Mouse (Mus musculus): Measurements from ENCODE around the gene Mtx2. TPM values are rescaled to one million over a fixed set of nuclear protein-coding genes. Genes with fewer than 3 reads are reported as not detected.

Mtx2 gene
- 122 and 125 TPM in 2 replicates for polyA plus RNA-seq (2014; fragmentation: Nextera tagmentation; extraction: Ambion mirVana)

- peak within 1 kb of the TSS; percentile 99 for H3K4me3 ChIP-seq (ENCODE audit: low read depth, low read length)
- DNase-seq: peak; percentile 91
- H3K4me1 ChIP-seq (ENCODE audit: insufficient read depth): no peaks in the 10 kb centered on the region
- H3K36me3 ChIP-seq (ENCODE audit: insufficient read depth): no peaks in the 10 kb centered on the region
- 0 out of 2 replicates have a peak, but pooled peaks cover 5% of the 10 kb centered on the region for H3K27me3 ChIP-seq (ENCODE audit: insufficient read depth, low read length)
- H3K4me2 ChIP-seq: peak within 1 kb of the TSS; percentile 80
- peak; percentile 96 for ATAC-seq (ENCODE audit: insufficient read depth)
- no peak for TF ChIP-seq CTCF (IDR thresholded peaks at IDR 0.05; ENCODE audit: low read depth)
- H3K9ac ChIP-seq: peak within 1 kb of the TSS; percentile 95
- H3K27ac ChIP-seq (ENCODE audit: low read depth): peak within 1 kb of the TSS; percentile 93
- under 1% methylated on average over 74 of the region's 74 CpGs for WGBS
- H3K9me3 ChIP-seq (ENCODE audit: low read depth, low read length): no peaks in the 10 kb centered on the region
These were observed at the start of gene Mtx2 for GRCm38 (mm10) chr2:74825730-74826430. Mtx2 (plus strand) TSS chr2:74825803.

GRCm38 (mm10) chr2:74777536-74778275 lies 47.9 kb upstream of the Mtx2 start:
- peak; percentile 58 for DNase-seq
- Histone ChIP-seq H3K9ac (no peak overlapping the region), H3K4me3 (ENCODE audit: low read depth, low read length) (no peak overlapping the region), H3K4me2 (no peak overlapping the region), H3K27ac (ENCODE audit: low read depth) (no peak overlapping the region), H3K27me3 (ENCODE audit: insufficient read depth, low read length) (no peaks in the 10 kb centered on the region), H3K4me1 (ENCODE audit: insufficient read depth) (no peaks in the 10 kb centered on the region), H3K9me3 (ENCODE audit: low read depth, low read length) (no peaks in the 10 kb centered on the region), H3K36me3 (ENCODE audit: insufficient read depth) (no peaks in the 10 kb centered on the region)
- WGBS: 66% methylated on average over 13 of the region's 13 CpGs
- ATAC-seq (ENCODE audit: insufficient read depth): no peak
- no peak for TF ChIP-seq CTCF (IDR thresholded peaks at IDR 0.05; ENCODE audit: low read depth)

- no peak for TF ChIP-seq CTCF (IDR thresholded peaks at IDR 0.05; ENCODE audit: low read depth)
- Histone ChIP-seq H3K36me3 (ENCODE audit: insufficient read depth) (no peaks in the 10 kb centered on the region), H3K27ac (ENCODE audit: low read depth) (no peak overlapping the region), H3K9me3 (ENCODE audit: low read depth, low read length) (no peaks in the 10 kb centered on the region), H3K27me3 (ENCODE audit: insufficient read depth, low read length) (no peaks in the 10 kb centered on the region), H3K4me1 (ENCODE audit: insufficient read depth) (no peaks in the 10 kb centered on the region), H3K9ac (no peak overlapping the region), H3K4me3 (ENCODE audit: low read depth, low read length) (no peak overlapping the region), H3K4me2 (no peak overlapping the region)
- DNase-seq (no peak), ATAC-seq (ENCODE audit: insufficient read depth) (no peak)
- 85% methylated on average over 5 of the region's 5 CpGs for WGBS
These were observed 44.2 kb upstream of the Mtx2 start for GRCm38 (mm10) chr2:74781386-74781785.

GRCm38 (mm10) chr2:74795531-74795930 lies 30.1 kb upstream of the Mtx2 start:
- DNase-seq: peak; percentile 51
- no peaks in the 10 kb centered on the region for H3K9me3 ChIP-seq (ENCODE audit: low read depth, low read length)
- no peak for ATAC-seq (ENCODE audit: insufficient read depth)
- H3K9ac ChIP-seq: no peak overlapping the region
- H3K36me3 ChIP-seq (ENCODE audit: insufficient read depth): no peaks in the 10 kb centered on the region
- H3K27ac ChIP-seq (ENCODE audit: low read depth): no peak overlapping the region
- no peaks in the 10 kb centered on the region for H3K27me3 ChIP-seq (ENCODE audit: insufficient read depth, low read length)
- H3K4me3 ChIP-seq (ENCODE audit: low read depth, low read length): no peak overlapping the region
- no peak for TF ChIP-seq CTCF (IDR thresholded peaks at IDR 0.05; ENCODE audit: low read depth)
- no peak overlapping the region for H3K4me2 ChIP-seq
- WGBS: 23% methylated on average over 7 of the region's 7 CpGs
- H3K4me1 ChIP-seq (ENCODE audit: insufficient read depth): no peaks in the 10 kb centered on the region

GRCm38 (mm10) chr2:74808431-74808830 lies 17.2 kb upstream of the Mtx2 start:
- no peak overlapping the region for H3K4me3 ChIP-seq (ENCODE audit: low read depth, low read length)
- no peaks in the 10 kb centered on the region for H3K36me3 ChIP-seq (ENCODE audit: insufficient read depth)
- no peaks in the 10 kb centered on the region; the same call in 1 of the 2 replicates for H3K9me3 ChIP-seq (ENCODE audit: low read depth, low read length)
- ATAC-seq (ENCODE audit: insufficient read depth) (no peak), DNase-seq (peak; percentile 72)
- no peak overlapping the region for H3K27ac ChIP-seq (ENCODE audit: low read depth)
- H3K4me2 ChIP-seq: no peak overlapping the region
- no peaks in the 10 kb centered on the region for H3K27me3 ChIP-seq (ENCODE audit: insufficient read depth, low read length)
- H3K4me1 ChIP-seq (ENCODE audit: insufficient read depth): no peaks in the 10 kb centered on the region
- no peak overlapping the region for H3K9ac ChIP-seq
- no peak for TF ChIP-seq CTCF (IDR thresholded peaks at IDR 0.05; ENCODE audit: low read depth)
- 38% methylated on average over 5 of the region's 5 CpGs for WGBS

GRCm38 (mm10) chr2:74822654-74823053 lies 2.9 kb upstream of the Mtx2 start:
- Histone ChIP-seq H3K4me3 (ENCODE audit: low read depth, low read length) (no peak overlapping the region), H3K4me1 (ENCODE audit: insufficient read depth) (no peaks in the 10 kb centered on the region), H3K36me3 (ENCODE audit: insufficient read depth) (no peaks in the 10 kb centered on the region), H3K4me2 (no peak overlapping the region), H3K9me3 (ENCODE audit: low read depth, low read length) (no peaks in the 10 kb centered on the region), H3K27ac (ENCODE audit: low read depth) (no peak overlapping the region), H3K9ac (no peak overlapping the region), H3K27me3 (ENCODE audit: insufficient read depth, low read length) (0 out of 2 replicates have a peak, but pooled peaks cover 5% of the 10 kb centered on the region)
- ATAC-seq (ENCODE audit: insufficient read depth): no peak
- no peak for TF ChIP-seq CTCF (IDR thresholded peaks at IDR 0.05; ENCODE audit: low read depth)
- 76% methylated on average over 5 of the region's 5 CpGs for WGBS
- no peak for DNase-seq

- Histone ChIP-seq H3K27ac (ENCODE audit: low read depth) (peak overlapping the region; percentile 93), H3K9ac (peak overlapping the region; percentile 95), H3K4me2 (peak overlapping the region; percentile 80), H3K4me1 (ENCODE audit: insufficient read depth) (no peaks in the 10 kb centered on the region), H3K27me3 (ENCODE audit: insufficient read depth, low read length) (0 out of 2 replicates have a peak, but pooled peaks cover 5% of the 10 kb centered on the region), H3K9me3 (ENCODE audit: low read depth, low read length) (no peaks in the 10 kb centered on the region), H3K36me3 (ENCODE audit: insufficient read depth) (no peaks in the 10 kb centered on the region), H3K4me3 (ENCODE audit: low read depth, low read length) (peak overlapping the region; percentile 99)
- TF ChIP-seq CTCF (IDR thresholded peaks at IDR 0.05; ENCODE audit: low read depth): no peak
- DNase-seq (no peak), ATAC-seq (ENCODE audit: insufficient read depth) (peak; percentile 38; the same call in 1 of the 2 replicates)
- WGBS: 69% methylated on average over 3 of the region's 3 CpGs
These were observed 253 bp upstream of the Mtx2 start for GRCm38 (mm10) chr2:74825371-74825729.
